In the genomic region with DNA sequence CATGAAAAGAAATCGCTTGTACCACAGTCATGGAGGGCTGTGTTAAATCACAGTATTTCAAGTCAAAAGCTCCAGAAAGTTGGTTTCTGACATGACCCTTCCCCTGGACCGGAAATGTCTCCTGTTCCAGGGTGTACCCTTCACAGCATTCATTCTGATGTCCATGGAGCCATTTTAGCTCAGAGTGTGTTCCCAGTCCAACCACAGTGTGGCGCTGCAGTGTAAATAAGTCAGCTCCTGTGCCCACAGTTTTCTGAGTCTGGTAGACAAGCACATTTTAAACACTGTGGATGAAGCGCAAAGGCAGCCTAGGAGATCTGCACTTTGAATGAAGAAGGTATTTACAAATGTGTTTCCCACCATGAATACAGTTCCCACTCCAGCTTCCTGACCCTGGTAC, we compare ENCODE assay signal across 8 mouse cellular contexts.
A peak's percentile ranks its signal among the peaks of the same experiment; 100 is the strongest.
DNase-seq lines count a peak whose midpoint lies in the region; ATAC-seq and TF ChIP-seq lines count a peak whose summit lies in the region.

No protein-coding gene starts in this region.

- no peaks in the 10 kb centered on the region for H3K9me3 ChIP-seq in embryonic facial prominence, embryonic 14.5 days (ENCODE audit: control insufficient read depth, low read length)
- H3K9me3 ChIP-seq in limb, embryonic 10.5 days (replicated peaks), result no peaks in the 10 kb centered on the region

- TF ChIP-seq POLR2A in heart, adult 2 months (IDR thresholded peaks at IDR 0.05; ENCODE audit: insufficient read depth, low read depth, low read length), result no peak

- no peaks in the 10 kb centered on the region for H3K4me1 ChIP-seq in heart, adult 2 months (ENCODE audit: control insufficient read depth, insufficient read depth, low read length)
- H3K4me1 ChIP-seq in embryonic facial prominence, embryonic 14.5 days (ENCODE audit: control insufficient read depth, insufficient read depth, low read length), result 0 out of 2 replicates have a peak, but pooled peaks cover 3% of the 10 kb centered on the region
- peaks cover 14% of the 10 kb centered on the region for H3K4me1 ChIP-seq in limb, embryonic 10.5 days

- no peaks in the 10 kb centered on the region for H3K79me2 ChIP-seq in heart, adult 2 months (replicated peaks; ENCODE audit: control insufficient read depth, insufficient read depth, low read length)

- TF ChIP-seq CTCF in heart, adult 2 months (IDR thresholded peaks at IDR 0.05), result peak; percentile 10; the same call in 1 of the 2 replicates

- intact Hi-C loops in heart, adult 2 months (cut with DNase I), result no loop called here

- no peak overlapping the region for H3K27ac ChIP-seq in heart, adult 2 months
- no peak overlapping the region for H3K27ac ChIP-seq in embryonic facial prominence, embryonic 14.5 days (replicated peaks; ENCODE audit: low read depth, low read length)
- no peak overlapping the region for H3K27ac ChIP-seq in limb, embryonic 10.5 days

- H3K4me3 ChIP-seq in heart, adult 2 months, result no peak overlapping the region
- H3K4me3 ChIP-seq in embryonic facial prominence, embryonic 14.5 days (ENCODE audit: low read depth, low read length), result no peak overlapping the region
- no peak overlapping the region for H3K4me3 ChIP-seq in limb, embryonic 10.5 days

- TF ChIP-seq EP300 in heart, adult 2 months (IDR thresholded peaks at IDR 0.05; ENCODE audit: insufficient read depth, low read depth, low read length), result no peak

- WGBS in heart, adult 2 months, result 53% methylated on average over 4 of the region's 4 CpGs
- WGBS in embryonic facial prominence, embryonic 14.5 days, result 46% methylated on average over 4 of the region's 4 CpGs
- WGBS in limb, embryonic 10.5 days, result 48% methylated on average over 4 of the region's 4 CpGs

- no peak overlapping the region for H3K9ac ChIP-seq in heart, adult 2 months (ENCODE audit: low read depth, low read length)
- H3K9ac ChIP-seq in embryonic facial prominence, embryonic 14.5 days (ENCODE audit: low read depth, low read length), result no peak overlapping the region

- H3K36me3 ChIP-seq in heart, adult 2 months (ENCODE audit: control insufficient read depth, insufficient read depth, low read length), result no peaks in the 10 kb centered on the region
- H3K36me3 ChIP-seq in embryonic facial prominence, embryonic 14.5 days (ENCODE audit: control insufficient read depth, insufficient read depth, low read length), result no peaks in the 10 kb centered on the region
- no peaks in the 10 kb centered on the region for H3K36me3 ChIP-seq in limb, embryonic 10.5 days

- DNase-seq in heart, adult 2 months, result no peak
- no peak for DNase-seq in heart, adult 9 months (ENCODE audit: low spot score in 2 of 2)
- DNase-seq in Muller cell, postnatal 12 days (ENCODE audit: inconsistent ontology term), result peak; percentile 6
- DNase-seq in embryonic facial prominence, embryonic 14.5 days (ENCODE audit: low spot score), result peak; percentile 71
- peak; percentile 3 to 21 for DNase-seq in kidney, adult 8-10 months
- DNase-seq in limb, embryonic 10.5 days (ENCODE audit: low spot score), result peak; percentile 70
- DNase-seq in right cerebral cortex, postnatal 36 days (ENCODE audit: low spot score in 2 of 2), result peak; percentile 33 to 36
- DNase-seq in spleen, postnatal 10 days (ENCODE audit: low spot score in 2 of 2), result no peak

- ATAC-seq in embryonic facial prominence, embryonic 14.5 days (ENCODE audit: low read depth), result peak; percentile 47

- no peak overlapping the region for H3K4me2 ChIP-seq in embryonic facial prominence, embryonic 14.5 days (ENCODE audit: low read depth, low read length)

- H3K27me3 ChIP-seq in heart, adult 2 months (ENCODE audit: control insufficient read depth, insufficient read depth, low read length), result no peaks in the 10 kb centered on the region
- H3K27me3 ChIP-seq in embryonic facial prominence, embryonic 14.5 days (replicated peaks; ENCODE audit: control insufficient read depth, insufficient read depth, low read length), result no peaks in the 10 kb centered on the region
- no peaks in the 10 kb centered on the region for H3K27me3 ChIP-seq in limb, embryonic 10.5 days (ENCODE audit: low read depth, poor library complexity, severe bottlenecking)

Comparison
In these comparisons a context has a peak if more than half of its experiments do, and no peak if none do; other contexts are left out.
1. DNase-seq: peak in Muller cell, postnatal 12 days (single experiment), embryonic facial prominence, embryonic 14.5 days (single experiment), kidney, adult 8-10 months (2 of 2), limb, embryonic 10.5 days (single experiment) and right cerebral cortex, postnatal 36 days (2 of 2); none in heart, adult 2 months (0 of 2), heart, adult 9 months (0 of 2) and spleen, postnatal 10 days (0 of 2).